Mouse (Mus musculus) neural tube, embryonic 14.5 days (tissue): ENCODE results near the gene Gtsf1. TPM values are rescaled to one million over a fixed set of nuclear protein-coding genes. Genes with fewer than 3 reads are reported as not detected.
"Not testable (repeated sequence)": the region's sequence is repeated elsewhere in the genome, so short reads cannot be mapped to it uniquely, and the experiment has no call there.

Experiments used
- ATAC-seq: fragments of 200-750 bp; cut with Nextera tagmentation; 2 replicates; pipeline ENCODE4 v1.8.0; 2017; ENCODE audit warnings: low read depth, mild to moderate bottlenecking, moderate TSS enrichment, moderate library complexity
- H3K27ac ChIP-seq: fragments of 300-500 bp; sonication (generic); 2 replicates; pipeline ENCODE4 v1.5.1; 2014; ENCODE audit warnings: low read depth, mild to moderate bottlenecking, control low read depth, low read length, moderate library complexity, mixed read lengths
- H3K27me3 ChIP-seq: fragments of 300-500 bp; sonication (generic); 2 replicates; pipeline ENCODE4 v1.6.1; 2014; ENCODE audit warnings: low read length; ENCODE audit not compliant: control insufficient read depth, insufficient read depth
- H3K36me3 ChIP-seq: fragments of 300-500 bp; sonication (generic); 2 replicates; pipeline ENCODE4 v1.6.1; 2014; ENCODE audit warnings: low read length, mixed read lengths; ENCODE audit not compliant: control insufficient read depth, insufficient read depth
- H3K4me1 ChIP-seq: fragments of 300-500 bp; sonication (generic); 2 replicates; pipeline ENCODE4 v1.6.1; 2014; ENCODE audit warnings: low read length; ENCODE audit not compliant: control insufficient read depth, insufficient read depth
- H3K4me2 ChIP-seq: fragments of 300-500 bp; sonication (generic); 2 replicates; pipeline ENCODE4 v1.6.1; 2014; ENCODE audit warnings: mild to moderate bottlenecking, low read depth, low read length, control low read depth
- H3K4me3 ChIP-seq: fragments of 300-500 bp; sonication (generic); 2 replicates; pipeline ENCODE4 v1.5.1; 2014; ENCODE audit warnings: low read depth, low read length, control low read depth, mixed read lengths
- H3K9ac ChIP-seq: fragments of 300-500 bp; sonication (generic); replicated peaks from 2 replicates; pipeline ENCODE4 v1.6.1; 2014; ENCODE audit warnings: low read depth, mild to moderate bottlenecking, control low read depth, low read length, mixed read lengths
- H3K9me3 ChIP-seq: fragments of 300-500 bp; sonication (generic); 2 replicates; pipeline ENCODE4 v1.6.1; 2016; ENCODE audit warnings: low read length; ENCODE audit not compliant: control insufficient read depth
- WGBS: fragments of 180-500 bp; shearing (Covaris S2); extraction: QIAGEN DNeasy Blood & Tissue Kit; methylation state at CpG from one replicate; pipeline ENCODE4 v1.1.7; 2014; 5-methylcytosine and 5-hydroxymethylcytosine counted together
- polyA plus RNA-seq: library from polyadenylated mRNA; unstranded; fragments of >200 nt; fragmentation: Nextera tagmentation; extraction: Ambion mirVana; gene quantifications from 2 replicates; pipeline ENCODE4 v1.2.1, GENCODE M21; 2014

Gtsf1 gene
- polyA plus RNA-seq, 1 experiment from 2014 or later: not detected

DNA sequence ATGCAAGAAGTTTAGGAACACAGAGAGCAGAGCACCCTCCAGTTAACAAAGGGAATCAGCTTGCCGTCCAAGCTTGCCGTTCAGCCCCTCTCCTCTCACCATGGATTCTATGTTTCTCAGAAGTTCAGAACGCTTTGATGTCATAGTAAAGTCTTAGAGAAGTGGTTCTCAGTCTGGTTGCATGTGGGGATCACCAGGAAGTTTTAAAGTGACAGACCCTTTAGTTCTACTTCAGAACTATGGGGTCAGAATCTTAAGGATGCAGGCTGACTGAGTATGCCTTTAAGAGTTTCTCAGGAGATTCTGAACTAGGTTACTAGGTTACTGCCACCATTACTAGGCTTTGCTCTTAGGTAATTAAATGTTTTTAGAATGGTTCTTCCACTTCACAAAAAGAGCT, 18.1 kb upstream of the Gtsf1 start, which contains the start of gene Gtsf2:
Gtsf2 (minus strand) TSS at position 101 of the 400 bp plus-strand sequence.
- H3K4me1 ChIP-seq: no peaks in the 10 kb centered on the region
- WGBS: 17% methylated on average over 3 of the region's 3 CpGs
- H3K4me3 ChIP-seq: no peak within 1 kb of the TSS
- H3K27me3 ChIP-seq: no peaks in the 10 kb centered on the region
- no peak within 1 kb of the TSS for H3K4me2 ChIP-seq
- no peaks in the 10 kb centered on the region for H3K36me3 ChIP-seq
- H3K9me3 ChIP-seq: no peaks in the 10 kb centered on the region
- ATAC-seq: no peak
- H3K9ac ChIP-seq: no peak within 1 kb of the TSS
- H3K27ac ChIP-seq: no peak within 1 kb of the TSS

DNA sequence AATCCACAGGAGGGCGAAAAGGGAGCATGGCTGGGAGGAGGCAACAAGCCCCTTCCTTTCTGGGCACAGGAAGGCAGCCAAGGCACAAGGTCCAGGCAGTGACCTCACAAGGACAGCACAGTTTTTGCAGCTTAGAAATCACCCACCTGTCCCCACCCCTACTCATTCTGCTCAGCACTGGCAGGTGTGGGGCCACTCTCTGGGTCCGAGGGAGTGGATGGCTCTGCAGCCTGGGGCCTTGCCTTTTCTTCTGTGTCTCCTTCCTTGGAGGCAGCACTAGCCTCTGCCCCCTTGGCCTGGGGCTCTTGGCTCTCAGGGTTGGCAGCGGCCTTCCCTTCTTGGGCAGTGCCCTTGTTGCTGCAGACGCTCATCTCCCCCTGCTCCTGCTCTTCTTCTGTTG, 15.7 kb upstream of the Gtsf1 start:
- 89% methylated on average over 4 of the region's 4 CpGs for WGBS
- H3K9me3 ChIP-seq, H3K27me3 ChIP-seq, H3K27ac ChIP-seq, H3K4me2 ChIP-seq, H3K4me1 ChIP-seq, ATAC-seq, H3K9ac ChIP-seq, H3K4me3 ChIP-seq, H3K36me3 ChIP-seq: not testable (repeated sequence)

DNA sequence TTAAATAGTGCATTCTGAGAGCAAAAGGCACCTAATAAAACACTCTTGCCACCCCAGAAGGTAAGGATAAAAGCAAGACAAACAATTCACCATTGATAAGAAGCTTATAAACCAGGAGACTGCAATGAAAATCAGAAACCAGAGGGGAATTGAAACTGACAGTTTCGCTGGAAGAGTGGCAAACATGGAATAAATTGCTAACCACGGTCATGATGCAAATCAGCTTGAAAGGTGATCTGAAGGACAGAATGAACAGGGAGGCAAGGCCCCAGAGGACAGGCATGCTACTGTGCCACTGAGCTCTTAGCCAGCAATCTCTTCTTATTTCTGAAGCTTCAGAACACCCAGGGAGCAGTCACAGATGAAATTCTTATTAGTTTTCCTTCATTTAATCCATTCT, 3.3 kb downstream of the Gtsf1 start:
- Histone ChIP-seq H3K4me1 (no peaks in the 10 kb centered on the region), H3K9me3 (no peaks in the 10 kb centered on the region), H3K9ac (no peak overlapping the region), H3K36me3 (no peaks in the 10 kb centered on the region), H3K4me3 (no peak overlapping the region), H3K27ac (no peak overlapping the region), H3K4me2 (no peak overlapping the region), H3K27me3 (no peaks in the 10 kb centered on the region)
- ATAC-seq: no peak
- 50% methylated on average over 2 of the region's 2 CpGs for WGBS

DNA sequence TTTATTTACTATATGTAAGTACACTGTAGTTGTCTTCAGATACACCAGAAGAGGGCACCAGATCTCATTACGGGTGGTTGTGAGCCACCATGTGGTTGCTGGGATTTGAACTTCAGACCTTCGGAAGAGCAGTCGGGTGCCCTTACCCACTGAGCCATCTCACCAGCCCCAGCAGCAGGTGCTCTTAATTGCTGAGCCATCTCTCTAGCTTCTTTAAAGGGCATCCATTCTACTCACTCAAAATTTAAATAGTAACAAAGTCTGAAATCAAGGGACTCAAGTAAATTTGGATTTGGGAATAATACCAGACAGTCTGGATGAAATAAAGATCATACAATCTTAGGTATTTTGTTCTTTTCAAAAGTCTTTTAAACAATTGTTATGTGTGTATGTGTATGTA, 24.7 kb downstream of the Gtsf1 start:
- H3K4me1 ChIP-seq, H3K4me2 ChIP-seq, H3K9me3 ChIP-seq, ATAC-seq, H3K4me3 ChIP-seq, H3K27me3 ChIP-seq, H3K9ac ChIP-seq, H3K36me3 ChIP-seq, H3K27ac ChIP-seq: not testable (repeated sequence)
- 88% methylated on average over 2 of the region's 3 CpGs for WGBS

DNA sequence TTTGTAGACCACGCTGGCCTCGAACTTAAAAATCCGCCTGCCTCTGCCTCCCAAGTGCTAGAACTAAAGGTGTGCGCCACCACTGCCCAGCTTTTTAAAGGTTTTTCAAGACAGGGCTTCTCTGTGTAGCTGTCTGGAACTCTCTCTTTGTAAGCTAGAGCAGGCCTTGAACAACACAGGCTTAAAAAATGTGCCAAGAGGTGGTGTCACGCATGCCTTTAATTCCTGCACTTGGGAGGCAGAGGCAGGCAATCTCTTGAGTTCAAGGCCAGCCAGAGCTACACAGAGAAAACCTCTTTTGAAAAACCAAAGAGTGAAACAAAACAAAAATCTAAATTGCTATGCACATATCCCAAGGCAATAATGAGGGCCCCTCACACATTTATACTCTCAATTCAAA, 28.9 kb downstream of the Gtsf1 start:
- Histone ChIP-seq H3K9me3 (no peaks in the 10 kb centered on the region), H3K4me3 (no peak overlapping the region), H3K36me3 (no peaks in the 10 kb centered on the region), H3K27ac (no peak overlapping the region), H3K27me3 (no peaks in the 10 kb centered on the region), H3K4me1 (no peaks in the 10 kb centered on the region), H3K4me2 (no peak overlapping the region), H3K9ac (no peak overlapping the region)
- ATAC-seq: no peak
- WGBS: 94% methylated on average over 5 of the region's 5 CpGs

DNA sequence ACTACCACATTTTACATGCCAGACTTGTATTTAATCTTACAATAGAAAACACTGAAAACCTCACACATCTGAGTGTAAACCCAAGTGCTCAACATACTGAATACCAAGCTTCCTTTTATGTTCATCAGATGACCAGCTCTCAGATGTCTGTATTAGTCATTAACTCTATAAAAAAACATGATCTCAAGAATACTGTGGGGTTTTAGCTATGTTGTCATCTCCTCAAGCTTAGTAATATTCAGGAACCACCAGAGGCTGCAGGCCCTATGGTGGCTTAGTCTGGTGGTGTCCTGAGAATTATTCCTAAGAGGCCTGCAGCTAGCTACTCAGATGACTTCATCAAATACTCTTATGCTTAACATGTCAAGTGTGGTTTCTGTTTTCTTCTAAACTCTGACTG, 36.7 kb downstream of the Gtsf1 start:
- ATAC-seq: no peak
- H3K4me2 ChIP-seq: no peak overlapping the region
- H3K9ac ChIP-seq: no peak overlapping the region
- H3K9me3 ChIP-seq: no peaks in the 10 kb centered on the region
- H3K4me1 ChIP-seq: no peaks in the 10 kb centered on the region
- H3K27me3 ChIP-seq: no peaks in the 10 kb centered on the region
- H3K36me3 ChIP-seq: no peaks in the 10 kb centered on the region
- H3K4me3 ChIP-seq: no peak overlapping the region
- H3K27ac ChIP-seq: no peak overlapping the region

DNA sequence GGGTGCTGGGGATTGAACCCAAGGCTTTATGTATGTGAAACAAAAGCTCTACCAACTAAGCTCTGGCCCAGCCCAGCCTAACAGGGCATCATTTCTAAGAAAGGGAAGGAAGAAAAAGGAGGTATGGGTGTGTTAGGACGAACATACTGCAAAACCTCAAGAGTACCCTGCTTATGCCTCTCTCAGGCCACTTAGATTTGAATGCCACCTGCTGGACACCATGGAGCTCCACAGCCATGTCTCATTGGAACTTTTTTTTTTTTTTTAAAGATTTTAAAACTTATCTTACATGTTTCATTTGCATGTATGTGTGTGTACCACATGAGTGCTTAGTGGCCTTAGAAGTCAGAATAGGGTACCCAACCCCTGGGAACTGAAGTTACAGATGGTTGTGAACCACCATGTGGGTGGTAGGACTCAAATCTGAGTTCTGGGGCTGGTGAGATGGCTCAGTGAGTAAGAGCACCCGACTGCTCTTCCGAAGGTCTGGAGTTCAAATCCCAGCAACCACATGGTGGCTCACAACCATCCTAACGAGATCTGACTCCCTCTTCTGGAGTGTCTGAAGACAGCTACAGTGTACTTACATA, 41.6 kb downstream of the Gtsf1 start:
- Histone ChIP-seq H3K36me3 (no peaks in the 10 kb centered on the region), H3K4me3 (no peak overlapping the region), H3K9ac (no peak overlapping the region), H3K27me3 (no peaks in the 10 kb centered on the region), H3K4me2 (no peak overlapping the region), H3K9me3 (no peaks in the 10 kb centered on the region), H3K4me1 (no peaks in the 10 kb centered on the region), H3K27ac (no peak overlapping the region)
- WGBS: 53% methylated on average over 4 of the region's 4 CpGs
- no peak for ATAC-seq

DNA sequence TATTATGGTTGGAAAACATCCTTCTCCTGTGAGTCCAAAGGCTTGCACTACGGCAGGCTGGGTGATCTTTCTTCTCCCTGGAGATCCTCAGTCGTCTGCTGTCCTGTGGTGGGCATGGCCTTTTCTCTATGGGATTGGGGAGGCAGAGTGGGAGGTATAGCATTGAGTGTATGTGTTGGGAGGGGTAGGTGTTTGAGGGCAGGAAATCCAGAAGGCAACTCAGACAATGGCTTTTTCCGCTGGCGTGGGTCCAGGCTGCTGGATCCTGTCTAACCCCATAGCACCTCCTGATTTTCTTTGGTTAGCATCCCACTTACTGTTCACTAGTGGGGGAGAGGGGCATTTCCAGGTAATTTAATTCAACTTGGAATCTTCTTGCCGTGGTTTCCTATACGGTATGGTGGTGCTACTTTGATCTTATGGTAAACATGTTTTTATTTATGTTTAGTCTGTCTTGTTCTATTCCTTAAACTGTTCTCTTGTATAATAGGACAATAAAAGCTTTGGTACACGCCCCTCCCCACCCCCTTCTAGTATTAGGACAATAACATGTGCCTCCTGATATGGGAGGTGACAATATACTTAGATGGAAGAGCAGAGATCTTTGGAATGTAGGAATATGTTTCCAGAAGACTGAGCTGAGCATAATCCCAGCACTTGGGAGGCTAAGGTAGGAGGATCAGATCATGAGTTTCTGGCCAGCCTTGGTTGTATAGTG, 46.3 kb downstream of the Gtsf1 start:
- Histone ChIP-seq H3K27ac (no peak overlapping the region), H3K27me3 (no peaks in the 10 kb centered on the region), H3K4me3 (no peak overlapping the region), H3K36me3 (no peaks in the 10 kb centered on the region), H3K4me1 (no peaks in the 10 kb centered on the region), H3K9ac (no peak overlapping the region), H3K9me3 (no peaks in the 10 kb centered on the region), H3K4me2 (no peak overlapping the region)
- no peak for ATAC-seq
- 64% methylated on average over 7 of the region's 7 CpGs for WGBS

DNA sequence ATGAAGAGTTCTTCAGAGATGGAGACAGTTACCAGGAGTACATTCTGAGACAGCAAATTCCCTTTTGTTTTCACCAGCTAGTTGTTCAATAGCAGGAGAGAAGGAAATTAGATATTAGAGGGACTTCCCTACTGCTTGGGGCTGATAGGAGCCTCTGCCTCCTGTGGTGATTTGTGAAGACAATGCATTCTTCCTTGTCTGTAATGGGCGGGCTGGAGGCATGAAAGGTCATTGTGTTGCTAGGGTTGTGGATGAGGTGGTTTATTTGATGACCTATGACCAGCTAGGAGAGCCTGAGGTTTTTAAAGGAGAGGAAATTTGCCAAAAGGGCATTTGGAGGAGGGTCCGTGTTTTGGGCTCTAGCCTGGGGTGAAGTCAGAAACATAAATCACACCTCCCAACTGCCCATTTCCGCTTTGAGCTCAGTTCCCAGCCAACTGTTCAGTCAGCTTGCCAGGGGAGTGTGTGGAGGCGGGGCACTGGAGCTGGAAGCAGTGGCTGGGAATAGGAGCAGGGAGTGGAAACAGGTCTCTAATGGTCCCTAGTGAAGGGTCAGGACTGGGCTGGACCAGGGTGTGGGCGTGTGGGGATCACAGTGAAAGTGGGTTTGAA, 47.4 kb downstream of the Gtsf1 start:
- Histone ChIP-seq H3K36me3 (no peaks in the 10 kb centered on the region), H3K9ac (no peak overlapping the region), H3K27me3 (no peaks in the 10 kb centered on the region), H3K27ac (no peak overlapping the region), H3K4me3 (no peak overlapping the region), H3K4me1 (no peaks in the 10 kb centered on the region), H3K4me2 (no peak overlapping the region), H3K9me3 (no peaks in the 10 kb centered on the region)
- WGBS: 16% methylated on average over 5 of the region's 5 CpGs
- ATAC-seq: no peak
